Mouse (Mus musculus): Measurements from ENCODE around the gene Gm8011.
"Not testable (repeated sequence)": the region's sequence is repeated elsewhere in the genome, so short reads cannot be mapped to it uniquely, and the experiment has no call there.

The Gm8011 gene

DNA sequence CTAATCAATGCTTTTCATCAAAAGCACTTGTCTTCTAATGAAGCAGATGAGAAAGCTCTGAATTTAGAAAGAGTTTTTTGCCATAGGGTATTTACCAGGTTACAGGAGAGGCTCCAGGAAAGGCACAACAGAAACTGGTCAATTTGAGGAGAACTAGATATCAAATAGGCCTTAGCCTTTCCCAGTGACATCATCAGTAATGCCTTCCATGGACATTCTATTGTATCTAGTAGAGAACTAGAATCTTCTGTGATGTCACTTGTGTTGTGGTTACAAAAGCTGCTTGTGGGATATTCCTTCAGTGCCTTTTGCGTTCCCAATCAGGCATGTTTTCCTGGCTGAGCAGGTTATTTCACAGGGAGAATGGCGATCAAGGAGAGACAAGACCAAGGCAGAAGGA, at the start of gene Gm8011:
TSS of gene Gm8011 (plus strand) at position 301 of the 400 bp plus-strand sequence.
- not testable (repeated sequence) for DNase-seq (ENCODE audit: low read depth)

DNA sequence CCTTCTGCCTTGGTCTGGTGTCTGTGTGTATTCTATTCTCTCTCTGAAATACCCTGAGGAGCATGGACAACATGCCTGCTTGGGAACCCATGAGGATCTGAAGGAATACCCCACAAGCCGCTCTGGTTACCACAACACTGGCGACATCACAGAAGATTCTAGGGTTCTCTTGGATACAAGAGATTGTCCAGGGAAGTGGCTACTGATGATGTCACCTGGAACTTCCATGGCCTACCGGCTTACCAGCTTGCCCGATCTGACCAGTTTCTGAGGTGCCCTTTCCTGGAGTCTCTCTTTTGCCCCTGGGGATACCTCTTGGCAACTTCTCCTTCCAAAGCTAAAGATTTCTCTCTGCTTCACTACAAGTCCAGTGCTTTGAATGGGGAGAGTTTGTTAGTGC, 24.1 kb upstream of the Gm8011 start, which contains the start of gene Gm8005:
TSS of gene Gm8005 (minus strand) at position 101 of the 400 bp plus-strand sequence.
- DNase-seq (ENCODE audit: low read depth), result not testable (repeated sequence)

DNA sequence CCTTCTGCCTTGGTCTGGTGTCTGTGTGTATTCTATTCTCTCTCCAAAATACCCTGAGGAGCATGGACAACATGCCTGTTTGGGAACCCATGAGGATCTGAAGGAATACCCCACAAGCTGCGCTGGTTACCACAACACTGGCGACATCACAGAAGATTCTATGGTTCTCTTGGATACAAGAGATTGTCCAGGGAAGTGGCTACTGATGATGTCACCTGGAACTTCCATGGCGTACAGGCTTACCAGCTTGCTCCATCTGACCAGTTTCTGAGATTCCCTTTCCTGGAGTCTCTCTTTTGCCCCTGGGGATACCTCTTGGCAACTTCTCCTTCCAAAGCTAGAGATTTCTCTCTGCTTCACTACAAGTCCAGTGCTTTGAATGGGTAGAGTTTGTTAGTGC, 38.6 kb downstream of the Gm8011 start, which contains the start of gene Gm8020:
TSS of gene Gm8020 (minus strand) at position 101 of the 400 bp plus-strand sequence.
- DNase-seq (ENCODE audit: low read depth), result not testable (repeated sequence)
